Mouse (Mus musculus) kidney, embryonic 15.5 days (tissue): ENCODE data around the gene Noa1. TPM values are rescaled to one million over a fixed set of nuclear protein-coding genes. Genes with fewer than 3 reads are reported as not detected.

Experiments used
- ATAC-seq: fragments of 200-750 bp; cut with Nextera tagmentation; replicated peaks from 2 replicates; pipeline ENCODE4 v1.8.0; 2017; ENCODE audit warnings: moderate TSS enrichment; ENCODE audit not compliant: low FRiP score
- H3K27ac ChIP-seq: fragments of 300-500 bp; sonication (generic); 2 replicates; pipeline ENCODE4 v1.5.1; 2015; ENCODE audit warnings: mild to moderate bottlenecking, inconsistent platforms
- H3K27me3 ChIP-seq: fragments of 300-500 bp; sonication (generic); 2 replicates; pipeline ENCODE4 v1.6.1; 2015; ENCODE audit warnings: inconsistent platforms
- H3K36me3 ChIP-seq: fragments of 300-500 bp; sonication (generic); 2 replicates; pipeline ENCODE4 v1.6.1; 2015; ENCODE audit warnings: inconsistent platforms
- H3K4me1 ChIP-seq: fragments of 300-500 bp; sonication (generic); 2 replicates; pipeline ENCODE4 v1.6.1; 2015; ENCODE audit warnings: inconsistent platforms
- H3K4me2 ChIP-seq: fragments of 300-500 bp; sonication (generic); 2 replicates; pipeline ENCODE4 v1.6.1; 2015; ENCODE audit warnings: moderate library complexity, mild to moderate bottlenecking, inconsistent platforms
- H3K4me3 ChIP-seq: fragments of 300-500 bp; sonication (generic); replicated peaks from 2 replicates; pipeline ENCODE4 v1.5.1; 2015; ENCODE audit warnings: mild to moderate bottlenecking, inconsistent platforms
- H3K9ac ChIP-seq: fragments of 300-500 bp; sonication (generic); 2 replicates; pipeline ENCODE4 v1.6.1; 2015; ENCODE audit warnings: mild to moderate bottlenecking, inconsistent platforms
- H3K9me3 ChIP-seq: fragments of 300-500 bp; sonication (generic); replicated peaks from 2 replicates; pipeline ENCODE4 v1.6.1; 2016; ENCODE audit warnings: inconsistent platforms
- WGBS: fragments of 180-500 bp; shearing (Covaris S2); methylation state at CpG from one replicate; pipeline ENCODE4 v1.1.7; 2015; ENCODE audit warnings: mixed read lengths; 5-methylcytosine and 5-hydroxymethylcytosine counted together
- polyA plus RNA-seq: library from polyadenylated mRNA; unstranded; fragments of >200 nt; fragmentation: Nextera tagmentation; extraction: Ambion mirVana; gene quantifications from 2 replicates; pipeline ENCODE4 v1.2.1, GENCODE M21; 2015

Noa1 gene
- polyA plus RNA-seq = 35.7 and 36.2 TPM in 2 replicates

- Histone ChIP-seq H3K4me1 (peaks cover 27% of the 10 kb centered on the region), H3K27me3 (no peaks in the 10 kb centered on the region), H3K27ac (peak within 1 kb of the TSS; percentile 96), H3K9ac (peak within 1 kb of the TSS; percentile 91), H3K4me3 (peak within 1 kb of the TSS; percentile 92), H3K4me2 (peak within 1 kb of the TSS; percentile 97), H3K9me3 (no peaks in the 10 kb centered on the region), H3K36me3 (peaks cover 47% of the 10 kb centered on the region)
- peak; percentile 96 for ATAC-seq
- under 1% methylated on average over 85 of the region's 85 CpGs for WGBS
These were observed at the start of gene Noa1, which contains the start of gene Polr2b for GRCm38 (mm10) chr5:77309924-77310772. Gene Noa1, minus strand, starts transcription at chr5:77310084. Gene Polr2b, plus strand, starts transcription at chr5:77310147.

GRCm38 (mm10) chr5:77358347-77358746 is 48.5 kb upstream of the Noa1 start:
- no peak overlapping the region for H3K9ac ChIP-seq
- H3K4me1 ChIP-seq = peaks cover 66% of the 10 kb centered on the region
- WGBS = 2% methylated on average over 10 of the region's 10 CpGs

DNA sequence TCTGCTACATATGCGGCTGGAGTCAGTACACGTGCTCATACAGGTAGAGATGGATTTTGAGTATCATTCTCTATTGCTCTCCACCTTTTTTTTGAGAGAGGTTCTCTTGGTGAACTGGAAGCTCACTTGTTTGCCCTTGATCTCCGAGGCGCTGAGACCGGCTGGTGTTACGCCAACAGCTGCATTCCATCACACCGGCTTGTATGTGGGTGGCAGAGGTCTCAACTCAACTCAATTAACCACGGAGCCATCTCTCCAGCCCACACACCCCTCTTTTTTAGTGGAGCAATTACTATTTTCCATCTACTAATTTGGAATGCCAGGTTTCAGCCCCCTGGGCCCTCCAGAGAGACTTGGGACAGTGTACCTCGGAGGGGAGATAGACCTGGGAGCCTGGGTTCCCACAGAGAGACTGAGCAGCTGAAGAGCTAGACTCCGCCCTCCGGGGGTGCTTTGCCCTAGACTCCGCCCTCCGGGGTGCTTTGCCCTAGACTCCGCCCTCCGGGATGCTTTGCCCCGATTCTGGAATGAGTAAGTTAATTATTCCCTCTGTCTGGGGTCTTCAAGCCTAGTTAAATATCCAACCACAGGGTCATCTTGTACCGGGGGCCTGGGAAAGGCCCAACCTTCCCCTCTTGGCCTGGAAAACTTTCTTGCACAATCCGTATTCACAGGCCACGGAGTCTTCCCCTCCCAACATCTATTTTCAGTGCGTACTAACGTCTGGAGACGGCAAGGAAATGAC is 47.7 kb upstream of the Noa1 start:
- Histone ChIP-seq H3K4me2 (peak overlapping the region; percentile 53), H3K9ac (no peak overlapping the region), H3K27me3 (no peaks in the 10 kb centered on the region), H3K4me3 (peak overlapping the region; percentile 25), H3K4me1 (peaks cover 61% of the 10 kb centered on the region), H3K36me3 (no peaks in the 10 kb centered on the region), H3K27ac (peak overlapping the region; percentile 98), H3K9me3 (no peaks in the 10 kb centered on the region)
- WGBS = 9% methylated on average over 22 of the region's 22 CpGs
- ATAC-seq = peak; percentile 89

More at GRCm38 (mm10) chr5:77358347-77358746, 48.5 kb upstream of the Noa1 start:
- Histone ChIP-seq H3K4me2 (peak overlapping the region; percentile 53), H3K4me3 (peak overlapping the region; percentile 25), H3K27ac (peak overlapping the region; percentile 98), H3K9me3 (no peaks in the 10 kb centered on the region), H3K36me3 (no peaks in the 10 kb centered on the region), H3K27me3 (no peaks in the 10 kb centered on the region)
- ATAC-seq = peak; percentile 52

GRCm38 (mm10) chr5:77355307-77356265 is 45.7 kb upstream of the Noa1 start:
- WGBS = 63% methylated on average over 19 of the region's 19 CpGs
- H3K4me1 ChIP-seq = peaks cover 68% of the 10 kb centered on the region
- no peaks in the 10 kb centered on the region for H3K27me3 ChIP-seq
- H3K4me2 ChIP-seq = peak overlapping the region; percentile 53; the same call in 1 of the 2 replicates
- no peak for ATAC-seq
- H3K27ac ChIP-seq = peak overlapping the region; percentile 98
- H3K4me3 ChIP-seq = no peak overlapping the region
- H3K36me3 ChIP-seq = peaks cover 9% of the 10 kb centered on the region
- H3K9me3 ChIP-seq = no peaks in the 10 kb centered on the region
- no peak overlapping the region for H3K9ac ChIP-seq

DNA sequence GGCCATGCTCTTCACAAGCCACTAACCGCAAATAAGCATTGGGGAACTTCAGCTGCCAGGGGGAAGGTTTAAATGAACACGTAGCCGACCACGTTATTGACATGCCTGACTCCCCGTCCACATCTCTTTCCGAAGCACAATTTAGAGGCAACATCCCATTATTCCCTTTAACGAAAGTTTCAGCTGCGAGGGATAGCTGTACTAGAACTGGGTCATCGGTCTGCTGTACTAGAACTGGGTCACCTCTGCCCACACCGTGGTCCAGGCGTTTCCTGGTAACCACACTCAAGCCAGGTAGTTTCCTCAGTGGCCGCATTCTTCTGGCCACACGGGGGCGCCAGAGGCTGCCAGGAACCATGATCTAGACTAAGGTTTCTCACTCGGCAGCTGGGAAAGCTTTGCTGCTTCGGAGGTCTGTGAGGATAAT is 44.5 kb upstream of the Noa1 start:
- Histone ChIP-seq H3K36me3 (peaks cover 20% of the 10 kb centered on the region), H3K4me2 (peak overlapping the region; percentile 53), H3K9ac (no peak overlapping the region), H3K9me3 (no peaks in the 10 kb centered on the region), H3K27ac (peak overlapping the region; percentile 98), H3K4me1 (peaks cover 61% of the 10 kb centered on the region), H3K4me3 (peak overlapping the region; percentile 22), H3K27me3 (no peaks in the 10 kb centered on the region)
- 5% methylated on average over 16 of the region's 16 CpGs for WGBS
- 0 out of 2 replicates have a peak, but pooled peaks have one; percentile 10 for ATAC-seq

DNA sequence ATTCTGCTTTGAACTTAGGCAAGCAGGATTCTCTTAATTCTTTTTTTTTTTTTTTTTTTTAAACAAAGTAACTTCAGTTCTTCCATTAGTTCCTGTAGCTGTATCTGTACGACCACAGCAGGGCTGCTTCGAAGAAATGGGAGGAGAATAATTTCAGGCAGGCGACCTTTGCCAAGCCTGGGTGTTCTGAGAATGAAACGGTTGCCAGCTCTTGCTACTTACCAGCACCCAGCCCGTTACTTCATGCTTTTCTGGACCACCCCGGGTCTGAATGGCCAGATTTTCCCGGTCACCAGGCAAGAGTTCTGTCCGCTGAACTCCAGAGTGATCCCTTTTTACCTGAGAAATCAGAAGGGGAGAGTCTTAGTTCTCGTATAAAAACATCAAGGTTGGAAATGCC is 41.8 kb upstream of the Noa1 start:
- ATAC-seq = no peak
- no peaks in the 10 kb centered on the region for H3K9me3 ChIP-seq
- no peak overlapping the region for H3K9ac ChIP-seq
- H3K4me2 ChIP-seq = no peak overlapping the region
- peak overlapping the region; percentile 60; the same call in 1 of the 2 replicates for H3K27ac ChIP-seq
- H3K4me3 ChIP-seq = no peak overlapping the region
- peaks cover 46% of the 10 kb centered on the region for H3K36me3 ChIP-seq
- WGBS = 59% methylated on average over 9 of the region's 9 CpGs
- H3K27me3 ChIP-seq = no peaks in the 10 kb centered on the region
- H3K4me1 ChIP-seq = peaks cover 35% of the 10 kb centered on the region

GRCm38 (mm10) chr5:77349971-77350658 is 40.2 kb upstream of the Noa1 start:
- 93% methylated on average over 15 of the region's 15 CpGs for WGBS
- H3K27ac ChIP-seq = no peak overlapping the region
- no peak overlapping the region for H3K4me3 ChIP-seq
- no peaks in the 10 kb centered on the region for H3K27me3 ChIP-seq
- H3K9me3 ChIP-seq = no peaks in the 10 kb centered on the region
- ATAC-seq = no peak
- H3K4me2 ChIP-seq = no peak overlapping the region
- peaks cover 19% of the 10 kb centered on the region for H3K4me1 ChIP-seq
- H3K9ac ChIP-seq = no peak overlapping the region
- peaks cover 61% of the 10 kb centered on the region for H3K36me3 ChIP-seq

GRCm38 (mm10) chr5:77348901-77349300 is 39.0 kb upstream of the Noa1 start:
- Histone ChIP-seq H3K9me3 (no peaks in the 10 kb centered on the region), H3K9ac (no peak overlapping the region), H3K4me1 (peaks cover 8% of the 10 kb centered on the region), H3K27me3 (no peaks in the 10 kb centered on the region), H3K36me3 (peaks cover 73% of the 10 kb centered on the region), H3K4me3 (no peak overlapping the region), H3K4me2 (no peak overlapping the region), H3K27ac (no peak overlapping the region)
- 89% methylated on average over 8 of the region's 8 CpGs for WGBS
- ATAC-seq = no peak

GRCm38 (mm10) chr5:77340033-77340432 is 30.1 kb upstream of the Noa1 start:
- WGBS = 88% methylated on average over 4 of the region's 4 CpGs
- Histone ChIP-seq H3K4me1 (no peaks in the 10 kb centered on the region), H3K27me3 (no peaks in the 10 kb centered on the region), H3K36me3 (peaks cover 100% of the 10 kb centered on the region), H3K9ac (no peak overlapping the region), H3K4me2 (no peak overlapping the region), H3K27ac (no peak overlapping the region), H3K4me3 (no peak overlapping the region), H3K9me3 (no peaks in the 10 kb centered on the region)
- ATAC-seq = no peak

- ATAC-seq = no peak
- 76% methylated on average over 5 of the region's 5 CpGs for WGBS
These were observed 20.3 kb upstream of the Noa1 start for GRCm38 (mm10) chr5:77330154-77330553.

GRCm38 (mm10) chr5:77324936-77325335 is 15.1 kb upstream of the Noa1 start:
- Histone ChIP-seq H3K36me3 (peaks cover 96% of the 10 kb centered on the region), H3K9ac (no peak overlapping the region), H3K4me3 (no peak overlapping the region), H3K9me3 (no peaks in the 10 kb centered on the region), H3K27me3 (no peaks in the 10 kb centered on the region), H3K27ac (no peak overlapping the region), H3K4me2 (no peak overlapping the region), H3K4me1 (no peaks in the 10 kb centered on the region)
- WGBS = 84% methylated on average over 1 of the region's 1 CpGs
- ATAC-seq = no peak

More at GRCm38 (mm10) chr5:77330154-77330553, 20.3 kb upstream of the Noa1 start:
- no peak overlapping the region for H3K4me3 ChIP-seq
- H3K4me1 ChIP-seq = no peaks in the 10 kb centered on the region
- H3K27me3 ChIP-seq = no peaks in the 10 kb centered on the region
- no peak overlapping the region for H3K27ac ChIP-seq
- peaks cover 91% of the 10 kb centered on the region for H3K36me3 ChIP-seq
- H3K9me3 ChIP-seq = no peaks in the 10 kb centered on the region
- no peak overlapping the region for H3K9ac ChIP-seq
- H3K4me2 ChIP-seq = no peak overlapping the region
